Mouse (Mus musculus): ENCODE data around the gene Olfr877.

Gene Olfr877

GRCm38 (mm10) chr9:37853969-37854368, at the start of gene Olfr877:
Gene Olfr877, plus strand, starts transcription at chr9:37854269.
- DNase-seq: no peak

DNA sequence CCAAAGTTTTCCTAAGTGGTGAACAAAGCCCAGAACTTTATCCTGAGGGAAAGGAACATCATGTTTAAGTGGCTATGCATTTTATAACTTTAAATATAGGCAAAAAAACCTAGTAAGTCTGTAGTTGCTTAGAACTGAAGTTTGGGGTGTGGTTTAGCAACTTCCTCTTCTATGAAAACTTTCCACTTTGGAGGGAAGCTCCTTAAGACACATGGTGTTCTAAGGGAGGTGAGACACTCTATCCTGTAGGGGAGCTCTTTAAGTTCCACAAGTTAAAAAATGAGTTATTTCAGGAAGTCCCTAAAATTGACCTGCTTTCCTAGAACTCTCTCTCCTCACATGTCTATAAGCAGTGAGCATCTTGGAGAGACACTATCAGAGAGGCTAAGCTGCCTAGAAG, 46.8 kb upstream of the Olfr877 start:
- DNase-seq: no peak

- no peak for DNase-seq
These were observed 45.6 kb upstream of the Olfr877 start for GRCm38 (mm10) chr9:37808456-37808855.

- no peak for DNase-seq
These were observed 45.1 kb upstream of the Olfr877 start for GRCm38 (mm10) chr9:37808976-37809375.

DNA sequence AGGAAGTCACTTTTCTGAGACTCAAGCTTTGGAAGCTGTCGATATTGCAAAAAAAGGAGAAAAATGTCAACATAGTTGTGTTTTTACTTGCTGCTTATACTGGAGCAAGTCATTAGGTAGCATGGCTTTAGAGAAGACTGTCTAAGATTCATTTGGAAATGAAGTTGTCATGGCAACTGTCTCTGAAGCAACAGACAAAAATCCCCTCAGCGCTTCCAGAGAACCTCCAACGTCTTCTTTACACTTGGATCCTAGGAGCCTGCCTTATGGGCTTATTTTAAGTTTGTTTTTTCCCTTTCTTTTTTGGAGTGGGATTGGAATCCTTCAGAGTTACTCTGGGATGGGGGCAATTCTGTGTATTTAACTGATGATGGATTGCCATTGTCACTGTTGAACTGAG, 39.4 kb upstream of the Olfr877 start:
- DNase-seq: no peak

GRCm38 (mm10) chr9:37829881-37830280, 24.2 kb upstream of the Olfr877 start:
- DNase-seq: no peak

DNA sequence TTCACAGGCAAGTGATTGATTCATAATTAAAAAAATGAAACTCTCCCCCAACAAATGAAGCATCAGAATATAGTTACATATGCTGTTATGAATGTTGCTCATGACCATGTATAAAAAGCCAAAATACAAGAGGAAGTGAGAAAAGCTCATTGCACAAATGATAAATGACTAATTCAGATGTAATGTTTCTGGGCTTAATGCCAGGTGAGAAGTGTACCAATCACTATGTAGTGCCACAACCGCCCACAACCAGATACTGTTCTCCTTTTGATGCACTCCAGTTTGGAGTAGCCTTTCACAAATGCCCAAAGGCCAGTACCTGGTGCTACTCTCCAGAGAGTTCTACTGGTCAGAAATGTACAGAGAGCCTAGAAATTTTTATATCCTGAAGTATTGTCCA, 20.7 kb upstream of the Olfr877 start:
- DNase-seq: no peak

DNA sequence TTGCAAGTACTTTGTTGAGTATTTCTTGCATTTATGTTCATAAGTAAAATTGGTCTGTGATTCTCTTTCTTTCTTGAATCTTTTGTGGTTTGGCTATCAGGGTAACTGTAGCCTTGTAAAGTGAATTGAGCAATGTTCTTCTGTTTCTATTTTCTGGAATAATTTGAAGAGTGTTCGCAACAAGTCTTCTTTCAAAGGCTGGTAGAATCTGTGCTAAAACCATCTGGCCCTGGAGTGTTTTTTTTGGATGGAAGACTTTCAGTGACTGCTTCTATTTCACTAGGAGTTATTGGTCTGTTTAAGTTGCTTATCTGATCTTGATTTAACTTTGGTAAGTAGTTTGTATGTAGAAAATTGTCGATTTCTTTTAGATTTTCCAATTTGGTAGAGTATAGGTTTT, 4.8 kb upstream of the Olfr877 start:
- DNase-seq: no peak

DNA sequence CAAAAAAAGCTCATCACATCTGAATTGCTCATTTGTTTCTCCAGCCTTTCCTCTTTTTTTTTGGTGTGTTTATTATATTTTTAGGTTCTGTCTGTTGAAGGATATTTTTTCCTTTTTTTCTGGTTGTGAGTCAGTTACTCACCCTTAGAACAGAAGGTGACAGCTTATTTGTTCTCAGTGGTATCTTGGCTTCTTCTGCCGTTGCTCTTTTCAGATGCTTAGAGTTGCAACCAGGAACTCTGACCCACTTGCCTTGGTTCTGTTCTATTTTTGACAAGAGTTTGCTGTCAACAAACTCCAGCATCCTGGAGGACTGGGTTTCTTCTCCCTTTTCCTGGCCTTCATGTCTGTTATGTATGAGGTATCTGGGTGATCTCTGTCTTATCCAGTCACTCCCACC, 9.3 kb downstream of the Olfr877 start:
- DNase-seq: no peak

DNA sequence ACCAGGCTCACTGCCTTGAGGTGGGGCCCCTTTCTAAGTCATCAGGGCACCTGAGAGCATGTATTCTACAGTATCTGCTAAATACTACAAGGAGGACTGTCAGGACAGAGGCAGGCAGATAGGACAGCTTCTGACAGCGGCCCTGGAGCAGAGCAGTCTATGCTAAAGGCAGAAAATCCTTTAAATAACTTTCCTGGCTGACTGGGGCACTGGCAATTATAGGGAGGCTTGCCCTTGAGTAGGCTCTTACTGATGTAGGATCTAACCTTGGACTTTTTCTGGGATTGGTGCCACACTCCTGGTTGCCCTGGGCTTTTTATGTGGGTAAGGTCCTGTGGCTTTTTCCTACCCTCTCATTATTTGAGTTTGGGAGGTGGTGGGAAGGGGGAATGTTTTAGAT, 16.2 kb downstream of the Olfr877 start:
- no peak for DNase-seq

- DNase-seq: no peak
These were observed 17.0 kb downstream of the Olfr877 start for GRCm38 (mm10) chr9:37871097-37871496.

GRCm38 (mm10) chr9:37871536-37871935, 17.5 kb downstream of the Olfr877 start:
- DNase-seq: no peak

GRCm38 (mm10) chr9:37890960-37891359, 36.9 kb downstream of the Olfr877 start:
- DNase-seq: no peak

DNA sequence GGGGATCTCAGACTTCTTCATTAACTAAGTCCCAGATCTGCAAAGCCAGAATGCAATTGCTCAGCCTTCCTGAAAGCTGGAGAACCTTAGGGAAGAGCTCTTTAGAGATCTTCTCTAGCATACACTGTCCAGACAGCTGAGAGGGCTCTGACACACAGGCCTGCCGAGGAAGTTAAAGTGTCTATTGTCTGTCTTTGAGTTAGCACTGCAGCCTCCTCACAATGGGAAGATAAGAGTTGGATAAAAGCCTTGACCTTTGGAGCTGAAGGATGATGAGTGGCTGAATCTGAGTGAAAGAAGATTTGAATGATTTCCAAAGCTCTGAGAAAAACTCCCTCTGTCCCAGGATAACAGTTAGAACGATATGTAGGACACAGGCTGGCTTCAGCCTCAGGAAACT, 42.6 kb downstream of the Olfr877 start, which contains the start of gene Olfr145:
TSS of gene Olfr145 (plus strand) at position 64 of the 400 bp plus-strand sequence.
- DNase-seq: no peak

- DNase-seq: no peak
These were observed 51.5 kb downstream of the Olfr877 start for GRCm38 (mm10) chr9:37905555-37905954.
